Mouse (Mus musculus): ENCODE measurements around the gene Cpz.

DNA sequence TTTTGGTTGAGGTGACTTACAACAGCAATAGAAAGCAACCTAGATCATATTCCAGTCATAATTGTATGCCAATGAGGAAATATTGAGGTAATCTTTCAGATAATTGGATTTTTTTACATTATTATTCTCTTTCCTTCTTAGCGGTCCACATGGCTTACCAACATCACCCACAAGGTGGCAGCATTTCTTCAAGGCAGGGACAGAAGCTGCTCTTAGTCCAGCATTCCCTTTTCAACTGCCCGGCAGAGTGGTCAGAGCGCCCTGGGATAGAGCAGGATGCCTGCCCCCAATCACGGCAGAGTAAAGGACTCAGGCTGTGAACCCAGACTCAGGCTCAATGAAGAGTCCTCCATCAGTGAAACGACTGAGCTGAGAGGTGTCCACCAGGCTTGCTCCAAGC, 1.8 kb downstream of the Cpz start:
- TF ChIP-seq CTCF (IDR thresholded peaks at IDR 0.05; ENCODE audit: control insufficient read depth, insufficient read depth, insufficient replicate concordance, low read depth, low read length) (peak; percentile 60; the same call in 1 of the 2 replicates), POLR2A (IDR thresholded peaks at IDR 0.05; ENCODE audit: control insufficient read depth, low read depth, low read length) (no peak)
